Mouse (Mus musculus) retina, adult 2 months (tissue): ENCODE measurements around the gene Pla2g4a.

Source experiments
- DNase-seq: peaks from one replicate; pipeline ENCODE4 v3.0.0-alpha.2; 2012; ENCODE audit warnings: low read depth, low spot score

The Pla2g4a gene

DNA sequence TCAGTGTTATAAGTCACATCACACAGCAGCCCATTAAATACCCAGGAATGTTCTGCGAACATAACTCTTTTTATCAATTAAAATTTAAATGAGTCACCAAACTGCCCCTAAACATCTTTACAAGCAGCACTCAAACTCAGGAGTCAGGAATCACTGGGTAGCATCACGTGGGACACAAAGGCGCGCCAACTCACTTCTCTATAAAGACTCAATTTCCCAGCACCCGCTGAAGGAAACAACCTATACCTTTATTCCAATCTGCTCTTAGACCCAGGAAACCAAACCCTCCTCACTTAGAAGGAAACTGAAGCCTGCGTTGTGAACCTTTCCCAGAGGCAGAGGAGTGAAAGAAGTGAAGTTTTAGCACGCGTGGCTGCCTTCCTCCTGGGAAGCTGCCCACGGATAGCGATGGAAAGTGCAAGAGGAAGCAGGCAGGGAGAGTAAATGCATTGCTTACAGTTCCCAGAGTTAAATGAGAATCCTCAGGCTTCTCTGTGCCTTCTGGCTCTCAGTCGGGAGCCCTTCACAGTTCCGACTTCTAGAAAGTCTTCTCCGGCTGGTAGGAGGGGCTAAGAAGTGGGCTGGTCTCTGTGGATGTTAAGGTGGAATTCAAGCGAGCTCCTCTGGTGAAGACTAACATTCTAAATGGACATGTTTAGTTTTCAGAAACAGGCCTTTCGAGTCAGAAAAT lies at the start of gene Pla2g4a:
Pla2g4a (minus strand) TSS at position 557 of the 691 bp plus-strand sequence.
- DNase-seq, result no peak

DNA sequence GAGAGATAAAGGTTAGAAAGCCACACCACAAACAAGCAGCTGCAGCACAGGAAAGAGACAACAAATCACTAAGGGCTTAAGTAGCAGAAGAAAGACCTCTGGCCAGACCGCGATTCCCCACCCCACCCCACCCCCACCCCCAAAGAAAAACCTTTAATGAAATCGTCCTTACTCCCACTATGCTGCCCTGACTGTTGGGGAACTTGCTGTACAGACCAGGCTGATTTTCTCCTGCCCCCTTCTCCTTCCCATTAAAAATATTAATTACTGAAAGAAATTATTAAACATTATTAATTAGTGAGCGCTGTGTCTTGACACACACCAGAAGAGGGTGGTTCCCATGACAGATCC lies 49.5 kb upstream of the Pla2g4a start:
- no peak for DNase-seq

DNA sequence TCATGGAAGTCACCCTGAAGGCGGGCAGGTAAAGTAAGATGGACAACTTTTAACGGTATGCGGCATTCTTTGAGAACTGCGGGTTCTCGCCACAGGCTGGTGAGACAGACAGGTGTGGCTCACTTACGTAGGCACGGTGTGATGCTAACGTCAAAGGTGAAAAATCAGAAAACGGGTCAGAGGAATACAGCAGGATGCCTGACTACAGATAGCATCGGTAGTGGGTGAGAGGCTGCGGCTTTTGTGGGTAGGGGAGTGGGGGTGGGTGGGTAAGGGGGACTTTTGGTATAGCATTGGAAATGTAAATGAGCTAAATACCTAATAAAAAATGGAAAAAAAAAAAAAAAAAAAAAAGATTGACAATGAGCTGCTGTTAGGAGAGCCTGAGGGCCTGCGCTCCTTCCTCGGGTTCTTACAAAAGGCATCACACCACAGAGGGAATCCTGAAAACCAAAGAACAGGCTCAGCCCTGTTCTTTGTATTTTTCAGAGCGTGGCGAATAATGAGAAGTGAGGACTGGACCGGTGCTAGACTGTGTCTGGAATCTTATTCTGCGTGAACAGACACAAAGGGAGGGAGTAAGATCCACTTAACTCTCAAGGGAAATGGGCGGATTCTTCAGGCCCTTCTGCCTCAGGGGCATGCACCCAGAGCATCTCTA lies 49.0 kb upstream of the Pla2g4a start:
- DNase-seq, result no peak

DNA sequence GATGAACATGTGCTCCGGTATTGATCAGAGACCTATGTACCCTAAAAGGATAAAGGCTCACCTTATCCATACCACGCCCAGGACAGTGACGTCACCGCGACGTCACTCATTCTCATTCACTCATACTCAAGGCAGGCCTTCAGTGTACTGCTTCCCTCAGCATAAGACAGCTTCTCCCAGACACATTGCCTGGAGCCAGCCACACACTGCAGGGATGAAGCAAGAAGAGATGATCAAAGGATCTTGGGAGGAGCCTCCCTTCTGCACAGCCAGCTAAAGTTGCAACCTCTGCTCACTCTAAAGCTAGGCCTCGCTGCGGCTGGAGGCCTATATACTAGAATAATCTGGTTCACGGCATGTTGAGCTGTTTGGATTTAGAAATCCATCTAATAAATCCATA lies 48.0 kb upstream of the Pla2g4a start:
- DNase-seq, result no peak

DNA sequence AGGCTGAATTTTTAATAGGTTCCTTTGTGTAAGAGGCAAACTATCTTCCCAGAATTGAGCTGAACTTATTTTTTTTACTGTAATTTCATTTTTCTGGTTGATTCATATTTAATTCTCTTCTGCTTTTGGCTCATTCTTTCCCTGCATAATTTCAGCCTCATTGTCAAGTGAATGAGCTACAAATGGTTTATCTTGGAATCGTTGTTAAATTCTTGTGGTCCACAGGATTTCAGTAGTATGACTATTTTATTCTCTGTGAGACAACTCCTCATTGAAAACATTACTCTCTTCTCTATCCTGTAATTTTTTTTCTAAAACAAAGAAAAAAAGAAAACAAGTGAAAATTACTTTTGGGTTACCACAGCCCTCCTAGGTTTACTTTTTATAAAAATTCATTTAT lies 14.5 kb upstream of the Pla2g4a start:
- no peak for DNase-seq

DNA sequence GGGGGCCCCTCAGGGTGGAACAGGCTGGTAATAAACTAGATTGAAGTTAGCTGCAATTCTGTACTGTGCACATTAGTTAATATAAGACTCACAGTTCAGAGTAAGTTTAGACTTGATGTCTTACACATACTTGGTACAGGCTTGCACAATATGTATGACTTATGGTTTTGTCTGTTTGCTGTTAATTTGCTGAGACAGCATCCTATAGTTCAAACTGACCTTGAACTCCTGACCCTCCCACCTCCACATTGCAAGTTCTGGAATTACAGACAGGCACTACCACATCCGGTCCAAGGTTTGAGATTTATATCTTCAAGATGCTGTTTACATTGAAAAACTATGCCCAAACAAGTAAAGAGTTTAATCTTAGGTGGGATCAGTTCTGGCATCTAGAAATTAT lies 4.7 kb upstream of the Pla2g4a start:
- DNase-seq, result no peak

DNA sequence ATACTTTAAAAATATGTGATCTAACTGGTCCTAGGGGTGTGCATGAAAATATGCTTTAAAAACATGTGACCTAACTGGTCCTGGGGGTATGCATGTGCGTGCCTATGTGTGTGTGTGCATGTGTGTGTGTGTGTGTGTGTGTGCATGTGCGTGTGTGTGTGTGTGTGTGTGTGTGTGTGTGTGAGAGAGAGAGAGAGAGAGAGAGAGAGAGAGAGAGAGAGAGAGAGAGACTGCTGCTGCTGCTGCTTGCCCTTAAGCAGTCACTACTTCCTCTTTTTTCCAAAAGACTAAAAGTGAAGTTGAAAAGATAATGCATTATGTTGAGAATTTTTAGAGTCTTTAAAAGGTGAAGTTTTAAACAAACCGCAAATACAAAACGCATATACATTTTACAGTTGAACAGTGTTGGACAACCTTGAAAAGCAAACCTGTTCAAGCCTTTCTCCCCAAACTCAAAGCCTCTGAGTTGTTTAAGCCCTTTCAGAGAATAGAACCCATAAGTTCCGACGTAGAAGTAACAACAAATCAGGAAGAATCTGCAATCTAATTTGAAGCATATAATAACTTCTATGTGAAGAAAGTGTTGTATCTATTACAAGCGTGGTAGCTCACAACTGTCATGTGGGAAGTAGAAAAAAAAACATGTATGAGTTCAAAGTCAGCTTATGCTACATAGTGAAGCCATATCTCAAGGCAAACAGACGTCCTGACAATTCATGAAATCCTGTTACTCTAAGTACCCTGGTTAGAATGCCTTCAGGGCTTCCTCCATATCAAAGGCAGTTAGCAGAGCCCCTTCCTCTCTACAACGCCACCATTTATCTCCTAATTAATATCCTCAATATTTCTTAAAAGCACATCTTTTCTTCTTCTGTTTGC lies 574 bp upstream of the Pla2g4a start:
- no peak for DNase-seq

DNA sequence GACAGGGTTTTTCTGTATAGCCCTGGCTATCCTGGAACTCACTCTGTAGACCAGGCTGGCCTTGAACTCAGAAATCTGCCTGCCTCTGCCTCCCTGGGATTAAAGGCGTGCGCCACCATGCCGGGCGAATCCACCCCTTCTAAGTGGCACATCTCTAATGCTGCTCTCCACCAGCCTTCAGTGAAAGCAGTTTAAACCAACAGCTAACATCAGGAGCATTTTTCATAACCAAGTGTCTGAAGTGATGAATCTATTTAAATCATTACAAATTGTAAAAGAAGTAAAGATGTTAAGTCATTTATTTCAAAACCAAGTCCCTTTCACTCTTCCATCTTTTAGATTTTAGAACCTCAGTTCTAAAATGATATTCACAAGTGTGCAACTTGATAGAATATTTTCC lies 839 bp downstream of the Pla2g4a start:
- no peak for DNase-seq

DNA sequence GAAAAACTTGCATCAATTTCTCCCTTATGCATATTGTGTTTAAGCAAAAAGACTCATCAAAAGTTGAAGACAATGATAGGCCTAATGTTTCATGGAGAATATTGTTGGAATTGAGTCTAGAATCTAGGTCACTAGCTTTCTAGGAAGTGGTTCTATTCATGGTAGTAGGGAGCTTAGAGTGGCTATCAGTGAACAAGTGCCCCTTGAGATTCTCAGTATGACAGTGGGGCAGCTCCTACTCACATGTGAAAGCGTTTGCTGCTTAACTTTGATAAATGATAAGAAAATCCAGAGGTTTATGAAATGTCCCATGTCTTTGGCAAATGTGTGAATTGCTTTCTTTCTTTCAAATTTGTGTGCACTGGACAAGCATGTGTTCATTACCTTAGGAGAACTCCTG lies 2.0 kb downstream of the Pla2g4a start:
- no peak for DNase-seq

DNA sequence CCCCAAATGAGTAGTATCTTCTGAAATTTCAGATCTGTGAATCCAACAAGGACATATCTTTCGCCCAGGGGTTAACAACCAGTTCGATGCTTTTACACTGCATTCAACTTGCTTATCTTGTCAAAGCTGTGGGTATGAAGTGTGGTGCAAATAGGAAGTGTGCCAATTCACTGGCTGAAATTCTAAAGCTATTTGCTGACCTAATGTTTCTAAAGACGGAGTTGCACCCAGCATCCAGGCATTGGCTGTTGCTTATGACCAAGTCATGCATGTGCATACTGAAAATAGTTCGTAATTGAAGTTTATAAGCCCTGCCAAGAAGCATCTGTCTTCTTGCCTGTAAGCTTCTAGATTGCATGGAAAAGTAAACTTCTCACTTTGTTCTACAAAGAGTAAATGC lies 5.6 kb downstream of the Pla2g4a start:
- DNase-seq, result no peak

DNA sequence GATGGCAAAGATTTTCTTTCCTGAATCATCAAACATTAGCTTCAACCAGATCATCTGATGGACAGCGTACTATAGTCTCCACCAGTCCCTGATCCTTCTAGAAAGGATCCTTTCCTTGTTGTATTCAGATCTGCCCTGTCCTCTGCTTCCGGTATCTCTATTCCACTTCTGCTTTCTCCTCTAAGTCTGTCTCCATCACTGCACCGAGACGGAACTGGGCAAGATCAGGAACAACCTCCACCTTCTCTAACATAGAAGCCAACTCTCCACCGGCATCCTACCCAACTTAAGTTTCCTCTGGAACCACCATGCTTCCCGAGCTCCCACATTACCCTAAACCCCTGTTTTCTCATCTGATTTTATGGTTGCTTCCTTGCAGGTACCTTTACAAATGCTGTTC lies 7.1 kb downstream of the Pla2g4a start:
- no peak for DNase-seq

DNA sequence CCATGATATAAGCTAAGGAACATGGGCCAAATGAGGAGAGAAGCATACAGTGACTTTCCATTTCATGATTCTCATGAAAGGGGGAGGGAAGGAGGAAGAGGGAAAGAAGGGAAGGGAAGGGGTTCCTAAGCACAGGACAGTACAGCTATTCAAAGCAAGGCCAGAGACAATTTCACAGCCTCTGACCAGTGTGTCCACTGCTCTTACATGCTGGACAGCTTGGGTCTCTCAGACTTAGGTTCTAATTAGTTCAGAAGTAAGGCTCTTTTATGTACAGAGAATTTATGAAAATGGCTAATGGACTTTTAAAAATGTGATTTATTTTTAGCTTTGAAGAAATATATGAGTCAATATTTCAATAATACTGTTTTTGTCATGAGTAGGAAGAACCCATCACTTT lies 9.0 kb downstream of the Pla2g4a start:
- DNase-seq, result no peak

DNA sequence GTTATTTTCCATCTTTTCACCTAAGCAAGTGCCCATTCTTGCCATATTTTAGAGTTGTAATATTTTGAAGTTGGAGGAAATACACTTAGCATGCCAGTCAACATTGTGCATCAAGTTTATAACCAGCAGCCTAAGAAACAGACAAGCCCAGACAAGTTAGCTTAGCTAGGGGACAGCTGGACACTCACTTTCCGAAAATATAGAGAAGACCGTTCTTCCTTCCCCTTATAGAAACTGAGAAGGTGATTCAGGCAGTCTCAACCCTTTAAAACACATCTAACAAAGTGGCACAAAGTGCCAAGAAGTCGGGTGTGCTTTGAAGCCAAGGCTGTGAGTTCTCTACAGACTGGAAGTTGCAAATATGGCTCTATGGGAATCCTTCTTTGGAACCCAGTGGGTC lies 10.4 kb downstream of the Pla2g4a start:
- DNase-seq, result no peak

DNA sequence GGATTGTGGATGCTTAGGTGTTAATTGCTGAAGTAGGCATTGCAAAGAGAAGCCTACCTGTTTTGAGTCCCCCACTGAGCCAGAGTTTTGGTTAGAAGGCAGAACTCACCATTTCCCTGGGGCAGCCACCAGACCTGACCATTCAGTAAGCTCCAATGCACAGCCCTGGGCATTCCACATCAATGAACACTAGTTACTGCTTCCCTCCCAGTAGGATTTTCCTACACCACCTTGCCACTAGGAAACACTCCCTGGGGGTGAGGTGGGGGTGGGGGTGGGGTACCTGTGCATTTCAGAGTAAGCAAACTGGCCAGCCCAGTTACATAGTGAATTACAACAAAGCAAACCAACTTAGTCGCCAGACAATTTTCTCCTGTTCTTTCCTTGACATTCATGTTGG lies 10.8 kb downstream of the Pla2g4a start:
- no peak for DNase-seq

DNA sequence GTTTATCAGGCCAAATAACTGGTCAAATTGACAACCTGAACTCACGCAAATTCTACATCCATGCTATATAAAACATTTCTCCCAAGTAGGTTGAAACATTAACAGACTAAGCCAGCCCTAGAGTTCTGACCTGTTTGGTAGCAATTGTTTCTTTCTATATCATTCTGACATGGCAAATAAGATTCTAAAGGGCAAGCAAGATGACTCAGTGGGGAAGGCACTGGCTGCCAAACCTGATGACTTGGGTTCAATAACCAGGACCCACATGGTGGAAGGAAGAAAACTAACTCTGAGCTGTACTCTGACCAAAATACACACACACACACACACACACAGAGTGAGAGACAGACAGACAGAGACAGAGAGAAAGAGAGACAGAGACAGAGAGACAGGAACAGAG lies 11.8 kb downstream of the Pla2g4a start:
- no peak for DNase-seq

DNA sequence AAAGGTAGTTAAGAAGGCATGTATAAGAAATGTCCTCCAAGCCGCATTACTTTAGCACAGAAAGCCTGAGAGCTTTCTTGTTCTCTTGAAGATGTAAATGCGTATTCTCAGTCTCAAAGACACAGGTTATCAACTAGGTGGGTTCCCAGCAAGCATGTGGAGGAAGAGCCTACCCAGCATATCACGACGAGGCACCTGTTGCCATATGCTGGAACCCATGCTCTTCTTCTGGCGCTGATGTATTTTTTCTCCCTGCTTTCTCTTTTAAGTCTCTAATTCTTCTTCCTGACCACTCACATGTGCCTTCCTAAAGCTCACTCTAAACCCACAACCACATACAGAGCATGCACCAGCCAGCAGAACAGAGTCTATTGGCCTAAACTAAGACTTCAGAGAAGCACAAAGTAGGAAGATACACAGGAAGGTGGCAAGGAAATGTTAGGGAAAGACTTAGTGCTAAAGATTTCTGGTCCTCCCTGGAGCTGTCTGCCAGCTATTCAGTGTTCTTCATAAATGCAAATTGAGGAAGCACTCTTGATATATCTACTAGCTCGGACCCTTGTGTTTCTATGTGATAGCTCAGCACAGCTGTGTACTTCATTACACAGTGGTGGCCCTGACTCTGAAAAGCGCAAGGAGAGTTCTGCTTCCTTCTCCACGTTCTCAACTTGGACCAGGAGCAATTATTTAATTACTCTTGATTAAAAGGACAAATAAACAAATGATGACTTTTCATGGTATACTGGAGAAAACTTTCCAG lies 12.8 kb downstream of the Pla2g4a start:
- DNase-seq, result no peak

DNA sequence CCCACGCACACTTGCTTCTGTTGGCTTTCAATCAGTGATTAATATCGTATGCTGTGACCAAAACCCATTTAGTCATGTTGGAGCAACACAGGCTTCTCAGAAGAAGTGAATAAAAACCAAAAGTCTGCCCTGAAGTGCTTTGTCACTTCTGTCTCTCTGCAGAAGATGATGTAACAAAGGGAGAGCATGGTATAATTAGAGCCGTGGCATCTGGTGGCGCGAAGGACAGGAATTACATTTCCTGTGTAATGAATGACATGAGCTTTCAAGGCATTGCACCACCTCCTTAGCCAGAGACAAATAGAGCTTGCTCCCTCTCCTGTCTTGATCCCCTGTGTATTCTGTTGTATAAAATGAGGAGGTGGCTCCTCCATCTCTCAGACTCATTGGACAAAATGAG lies 14.1 kb downstream of the Pla2g4a start:
- no peak for DNase-seq

DNA sequence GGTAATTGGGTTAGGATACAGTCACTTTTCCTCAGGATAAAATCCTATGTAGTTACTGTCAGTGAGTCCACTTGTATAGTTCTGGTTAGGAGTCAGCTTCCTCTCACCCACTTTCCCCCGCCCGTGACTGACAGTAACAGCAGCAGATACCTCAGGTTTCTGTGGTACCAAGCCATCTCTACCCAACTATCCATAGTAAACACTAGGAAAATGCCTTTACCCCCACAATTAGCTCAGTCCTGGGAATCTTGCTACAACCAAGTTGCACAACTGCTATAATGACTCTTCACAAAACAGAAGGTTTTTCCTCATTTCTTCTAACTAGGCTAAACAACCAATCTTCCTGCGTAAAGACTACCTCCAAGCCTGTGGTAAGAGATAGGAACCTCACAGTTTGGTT lies 14.7 kb downstream of the Pla2g4a start:
- no peak for DNase-seq

DNA sequence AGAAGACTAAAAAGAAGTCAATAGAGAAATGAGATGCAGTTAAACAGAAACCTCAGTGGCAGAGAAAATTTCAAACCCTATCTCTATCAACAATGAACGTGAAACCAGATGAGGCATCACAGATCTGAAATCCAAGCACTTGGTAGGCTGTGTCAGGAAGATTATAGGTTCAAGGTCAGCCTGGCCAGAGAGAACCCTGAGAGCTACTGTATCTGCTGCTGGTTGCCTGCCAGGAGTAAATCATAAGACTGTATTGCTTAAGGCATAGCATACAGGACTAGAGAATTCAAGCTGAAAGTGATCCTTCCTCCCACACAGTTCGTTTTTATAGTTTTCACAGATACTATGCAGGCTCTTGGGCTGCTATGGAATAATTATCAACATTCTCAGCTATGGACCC lies 17.5 kb downstream of the Pla2g4a start:
- no peak for DNase-seq

DNA sequence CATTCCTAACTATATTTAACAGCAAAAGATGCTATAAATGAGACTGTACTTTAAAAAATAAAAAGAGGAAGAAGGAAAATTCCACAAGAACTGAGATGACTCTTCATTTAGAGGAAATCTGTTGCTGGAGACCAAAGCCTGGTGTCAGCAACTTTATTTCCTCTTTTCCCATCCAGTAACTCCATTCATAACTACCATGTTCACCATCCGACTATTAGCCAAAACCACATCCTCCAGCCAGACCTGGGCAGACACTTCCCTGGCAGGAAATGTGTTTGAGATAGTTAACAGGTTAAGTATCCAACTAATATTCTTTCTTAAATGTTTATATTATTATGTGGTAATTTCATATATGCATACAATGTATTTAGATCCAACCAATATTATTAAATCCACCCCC lies 20.8 kb downstream of the Pla2g4a start:
- DNase-seq, result no peak

DNA sequence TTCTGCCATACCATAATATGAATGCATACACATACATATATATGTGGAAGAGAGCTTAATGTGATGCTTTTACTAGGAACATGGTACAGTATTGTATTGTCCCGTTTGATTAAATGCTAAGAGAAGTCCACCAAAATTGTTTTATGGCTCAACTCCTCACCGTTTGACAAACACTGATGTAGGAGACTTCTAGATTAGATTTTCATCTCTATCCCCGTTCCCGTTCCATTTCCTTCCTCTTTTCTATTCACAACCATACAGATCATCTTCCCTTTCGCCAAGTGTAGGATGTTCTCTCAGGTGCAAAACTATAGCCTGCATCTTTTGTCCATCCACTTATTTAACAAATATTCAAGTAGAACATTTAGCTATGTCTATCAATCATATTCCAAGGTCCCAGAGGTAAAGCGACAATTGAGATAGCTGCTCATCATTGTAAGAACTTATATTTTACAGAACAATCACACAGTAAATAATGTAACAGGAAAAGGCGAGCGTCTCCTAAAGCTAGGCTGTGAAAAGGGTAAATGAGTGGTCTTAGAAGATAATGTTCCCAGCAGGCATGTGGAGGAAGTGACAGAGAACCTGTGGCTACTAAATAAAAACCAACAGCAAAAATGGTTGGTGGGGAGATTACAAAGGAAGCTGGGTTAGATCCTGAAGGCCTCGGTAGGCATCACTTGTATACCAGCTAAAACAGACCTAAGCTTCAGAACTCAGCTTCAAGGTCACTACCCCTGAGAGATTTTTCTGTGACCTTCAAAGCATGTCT lies 21.6 kb downstream of the Pla2g4a start:
- no peak for DNase-seq
